Mouse (Mus musculus) erythroblast, embryonic 14.5 days (primary cell): ENCODE measurements around the gene Immp2l.

Source experiments
- GATA1 ChIP-seq: IDR thresholded peaks from 2 replicates; pipeline ENCODE4 v1.6.1; 2012; ENCODE audit warnings: low read length, inconsistent platforms, mixed read lengths
- TAL1 ChIP-seq: IDR thresholded peaks from 3 replicates; pipeline ENCODE4 v1.6.1; 2012; ENCODE audit warnings: low read length, inconsistent platforms, mixed read lengths

DNA sequence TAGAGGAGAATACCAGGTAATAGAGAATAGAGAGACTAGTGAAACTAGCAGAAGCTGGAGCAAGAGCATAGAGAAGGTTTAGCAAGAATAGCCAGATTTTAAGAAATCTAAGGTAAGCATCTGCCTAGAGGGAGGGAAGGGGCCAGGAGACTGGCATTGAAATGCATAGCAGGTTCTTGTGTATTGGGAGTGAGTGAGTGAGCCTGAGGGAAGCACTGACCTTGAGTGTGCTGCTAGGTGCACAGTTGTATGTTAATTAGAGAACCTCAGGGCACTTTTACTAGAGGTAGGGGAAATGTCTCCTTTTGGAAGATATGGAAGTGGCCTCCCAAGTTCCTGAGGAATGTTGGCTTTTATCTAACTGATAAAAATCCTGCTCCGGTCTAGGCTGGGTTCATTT, 705.9 kb downstream of the Immp2l start:
- no peak for TF ChIP-seq GATA1
- TF ChIP-seq TAL1, result no peak
